Mouse (Mus musculus): ENCODE data around the gene Clmp. TPM values are rescaled to one million over a fixed set of nuclear protein-coding genes. Genes with fewer than 3 reads are reported as not detected.

The Clmp gene
- total RNA-seq, 1 experiment: 1.7 TPM

GRCm38 (mm10) chr9:40639536-40640187 is 46.1 kb upstream of the Clmp start:
- no peak overlapping the region for H3K27ac ChIP-seq (ENCODE audit: insufficient read depth, low read depth, low read length, poor library complexity, severe bottlenecking)
- no peak overlapping the region for H3K4me3 ChIP-seq (ENCODE audit: insufficient read depth in 1 of 2, low read depth in 1 of 2, low read length in 2 of 2, poor library complexity in 1 of 2, severe bottlenecking in 1 of 2)
- in situ Hi-C loops (cut with MboI; ENCODE audit: low sequenced_read_pairs in 2 of 2, unreplicated experiment in 2 of 2): no loop called here

DNA sequence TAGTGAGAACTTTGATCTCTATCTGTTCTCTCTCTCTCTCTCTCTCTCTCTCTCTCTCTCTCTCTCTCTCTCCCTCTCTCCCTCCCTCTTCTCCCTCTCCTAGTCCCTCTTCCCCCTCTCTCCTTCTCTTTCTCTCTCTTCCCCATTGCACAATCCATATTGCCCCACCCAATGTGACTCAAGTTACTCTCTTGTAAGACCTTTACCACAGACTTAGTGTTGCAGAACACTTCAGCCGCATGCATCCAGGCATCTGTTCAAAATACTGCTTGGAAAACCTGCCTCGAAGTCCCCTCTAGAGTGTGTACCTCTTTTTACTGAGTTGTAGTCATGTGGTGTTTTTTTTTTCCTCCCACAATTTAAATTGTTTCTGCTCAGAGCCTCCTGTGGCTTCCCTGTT is 44.4 kb upstream of the Clmp start:
- Histone ChIP-seq H3K4me3 (ENCODE audit: insufficient read depth in 1 of 2, low read depth in 1 of 2, low read length in 2 of 2, poor library complexity in 1 of 2, severe bottlenecking in 1 of 2) (no peak overlapping the region), H3K4me1 (ENCODE audit: control insufficient read depth in 2 of 2, insufficient read depth in 2 of 2, low read length in 2 of 2, poor library complexity in 1 of 2) (peaks cover 0 to 21% of the 10 kb centered on the region in 2 experiments; a peak in 1 of 4 replicates), H3K36me3 (ENCODE audit: control insufficient read depth, insufficient read depth, low read length, poor library complexity, severe bottlenecking) (no peaks in the 10 kb centered on the region), H3K9me3 (ENCODE audit: control insufficient read depth, insufficient read depth, low read depth, low read length) (no peaks in the 10 kb centered on the region), H3K9ac (ENCODE audit: insufficient read depth, low read depth, low read length, poor library complexity, severe bottlenecking) (no peak overlapping the region), H3K27ac (ENCODE audit: insufficient read depth, low read depth, low read length, poor library complexity, severe bottlenecking) (no peak overlapping the region)
- DNase-seq (ENCODE audit: low read depth, low spot score): no peak
- no peak for TF ChIP-seq ZNF384 (IDR thresholded peaks at IDR 0.05; ENCODE audit: low read depth, low read length)
- no peak for TF ChIP-seq HCFC1 (IDR thresholded peaks at IDR 0.05; ENCODE audit: borderline replicate concordance, insufficient read depth, low read length)
- no peak for TF ChIP-seq CHD2 (IDR thresholded peaks at IDR 0.05; ENCODE audit: low read depth, low read length)
- TF ChIP-seq MAFK (IDR thresholded peaks at IDR 0.05; ENCODE audit: insufficient read depth, low read depth, low read length): no peak
- no peak for TF ChIP-seq ZC3H11A (IDR thresholded peaks at IDR 0.05; ENCODE audit: borderline replicate concordance, low read depth, low read length)
- in situ Hi-C loops (cut with MboI; ENCODE audit: low sequenced_read_pairs in 2 of 2, unreplicated experiment in 2 of 2): no loop called here

More at GRCm38 (mm10) chr9:40639536-40640187, 46.1 kb upstream of the Clmp start:
- Histone ChIP-seq H3K36me3 (ENCODE audit: control insufficient read depth, insufficient read depth, low read length, poor library complexity, severe bottlenecking) (no peaks in the 10 kb centered on the region), H3K9me3 (ENCODE audit: control insufficient read depth, insufficient read depth, low read depth, low read length) (no peaks in the 10 kb centered on the region), H3K4me1 (ENCODE audit: control insufficient read depth in 2 of 2, insufficient read depth in 2 of 2, low read length in 2 of 2, poor library complexity in 1 of 2) (peaks cover 0 to 21% of the 10 kb centered on the region in 2 experiments; a peak in 1 of 4 replicates), H3K9ac (ENCODE audit: insufficient read depth, low read depth, low read length, poor library complexity, severe bottlenecking) (no peak overlapping the region)
- DNase-seq (ENCODE audit: low read depth, low spot score): no peak
- TF ChIP-seq ZNF384 (IDR thresholded peaks at IDR 0.05; ENCODE audit: low read depth, low read length) (no peak), CHD2 (IDR thresholded peaks at IDR 0.05; ENCODE audit: low read depth, low read length) (no peak), MAFK (IDR thresholded peaks at IDR 0.05; ENCODE audit: insufficient read depth, low read depth, low read length) (no peak), HCFC1 (IDR thresholded peaks at IDR 0.05; ENCODE audit: borderline replicate concordance, insufficient read depth, low read length) (no peak), ZC3H11A (IDR thresholded peaks at IDR 0.05; ENCODE audit: borderline replicate concordance, low read depth, low read length) (no peak)

DNA sequence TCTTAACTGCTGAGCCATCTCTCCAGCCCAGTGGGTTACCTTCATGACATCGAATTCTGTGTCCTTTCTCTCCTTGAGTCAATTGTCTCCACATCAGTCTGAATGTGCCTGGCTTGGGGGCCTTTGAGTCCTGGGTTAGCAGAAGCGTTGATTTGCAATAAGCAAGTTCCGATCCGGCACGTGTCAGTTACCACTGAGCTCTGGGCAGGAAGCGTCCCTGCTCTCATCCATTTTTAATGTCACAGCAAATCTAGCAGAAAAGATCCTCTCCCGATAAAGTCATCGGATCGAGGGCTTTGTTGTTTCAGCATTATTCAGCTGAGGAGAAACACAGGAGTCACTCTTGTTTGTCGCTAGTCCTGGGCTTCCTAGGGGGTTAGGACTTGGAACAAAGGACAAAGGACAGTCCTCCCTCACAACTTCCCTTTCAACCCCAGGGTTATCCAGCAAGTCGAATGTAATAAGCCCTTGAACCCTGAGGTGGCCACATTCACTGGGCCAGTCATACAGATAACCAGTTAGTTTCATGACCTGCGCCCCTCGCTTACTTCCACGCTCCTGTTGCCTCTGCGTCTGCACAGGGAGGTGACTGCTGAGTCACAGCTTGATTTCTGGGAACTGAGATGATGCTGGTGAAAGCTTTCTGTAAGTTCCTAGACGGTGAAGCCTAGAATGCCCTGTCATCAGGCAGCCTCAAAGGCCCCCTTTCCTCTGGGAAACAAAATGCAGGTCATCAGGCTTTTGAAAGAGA is 43.1 kb upstream of the Clmp start:
- no peak for DNase-seq (ENCODE audit: low read depth, low spot score)
- Histone ChIP-seq H3K9me3 (ENCODE audit: control insufficient read depth, insufficient read depth, low read depth, low read length) (no peaks in the 10 kb centered on the region), H3K4me3 (ENCODE audit: insufficient read depth in 1 of 2, low read depth in 1 of 2, low read length in 2 of 2, poor library complexity in 1 of 2, severe bottlenecking in 1 of 2) (no peak overlapping the region), H3K9ac (ENCODE audit: insufficient read depth, low read depth, low read length, poor library complexity, severe bottlenecking) (no peak overlapping the region; the same call in 1 of the 2 replicates), H3K4me1 (ENCODE audit: control insufficient read depth in 2 of 2, insufficient read depth in 2 of 2, low read length in 2 of 2, poor library complexity in 1 of 2) (peaks cover 0 to 20% of the 10 kb centered on the region in 2 experiments; a peak in 1 of 4 replicates), H3K36me3 (ENCODE audit: control insufficient read depth, insufficient read depth, low read length, poor library complexity, severe bottlenecking) (no peaks in the 10 kb centered on the region), H3K27ac (ENCODE audit: insufficient read depth, low read depth, low read length, poor library complexity, severe bottlenecking) (no peak overlapping the region)
- TF ChIP-seq ZC3H11A (IDR thresholded peaks at IDR 0.05; ENCODE audit: borderline replicate concordance, low read depth, low read length) (no peak), HCFC1 (IDR thresholded peaks at IDR 0.05; ENCODE audit: borderline replicate concordance, insufficient read depth, low read length) (no peak), MAFK (IDR thresholded peaks at IDR 0.05; ENCODE audit: insufficient read depth, low read depth, low read length) (0 out of 2 replicates have a peak, but pooled peaks have one; percentile 9), CHD2 (IDR thresholded peaks at IDR 0.05; ENCODE audit: low read depth, low read length) (no peak), ZNF384 (IDR thresholded peaks at IDR 0.05; ENCODE audit: low read depth, low read length) (no peak)
- in situ Hi-C loops (cut with MboI; ENCODE audit: low sequenced_read_pairs in 2 of 2, unreplicated experiment in 2 of 2): no loop called here

DNA sequence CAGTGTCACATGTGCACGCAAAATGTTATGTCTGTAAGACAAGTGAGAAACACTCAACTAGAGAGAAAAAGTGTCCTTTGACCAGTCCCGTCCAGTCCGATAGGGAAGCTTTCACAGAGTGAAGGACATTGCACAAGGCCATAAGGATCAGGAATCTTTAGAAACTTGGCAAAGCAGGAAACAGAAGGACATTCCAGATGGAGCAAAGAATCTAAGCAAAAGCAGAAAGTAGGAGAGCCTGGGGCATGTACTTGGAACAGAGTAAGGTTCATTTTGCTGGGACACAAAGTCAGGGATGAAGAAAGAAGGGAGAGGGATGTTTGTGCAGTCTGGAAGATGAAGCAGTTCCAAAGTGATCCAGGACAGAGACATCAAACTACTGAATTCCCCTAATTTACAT is 36.3 kb upstream of the Clmp start:
- in situ Hi-C loops (cut with MboI; ENCODE audit: low sequenced_read_pairs in 2 of 2, unreplicated experiment in 2 of 2): no loop called here
- Histone ChIP-seq H3K9ac (ENCODE audit: insufficient read depth, low read depth, low read length, poor library complexity, severe bottlenecking) (no peak overlapping the region), H3K4me3 (ENCODE audit: insufficient read depth in 1 of 2, low read depth in 1 of 2, low read length in 2 of 2, poor library complexity in 1 of 2, severe bottlenecking in 1 of 2) (no peak overlapping the region), H3K27ac (ENCODE audit: insufficient read depth, low read depth, low read length, poor library complexity, severe bottlenecking) (no peak overlapping the region), H3K4me1 (ENCODE audit: control insufficient read depth in 2 of 2, insufficient read depth in 2 of 2, low read length in 2 of 2, poor library complexity in 1 of 2) (peaks cover 0 to 4% of the 10 kb centered on the region in 2 experiments; a peak in 1 of 4 replicates), H3K9me3 (ENCODE audit: control insufficient read depth, insufficient read depth, low read depth, low read length) (no peaks in the 10 kb centered on the region), H3K36me3 (ENCODE audit: control insufficient read depth, insufficient read depth, low read length, poor library complexity, severe bottlenecking) (no peaks in the 10 kb centered on the region)
- TF ChIP-seq MAFK (IDR thresholded peaks at IDR 0.05; ENCODE audit: insufficient read depth, low read depth, low read length) (no peak), HCFC1 (IDR thresholded peaks at IDR 0.05; ENCODE audit: borderline replicate concordance, insufficient read depth, low read length) (no peak), ZNF384 (IDR thresholded peaks at IDR 0.05; ENCODE audit: low read depth, low read length) (no peak), ZC3H11A (IDR thresholded peaks at IDR 0.05; ENCODE audit: borderline replicate concordance, low read depth, low read length) (no peak), CHD2 (IDR thresholded peaks at IDR 0.05; ENCODE audit: low read depth, low read length) (no peak)
- no peak for DNase-seq (ENCODE audit: low read depth, low spot score)
